Mouse (Mus musculus): ENCODE measurements around the gene Cox6a1. TPM values are rescaled to one million over a fixed set of nuclear protein-coding genes. Genes with fewer than 3 reads are reported as not detected.
"Not testable (repeated sequence)": the region's sequence is repeated elsewhere in the genome, so short reads cannot be mapped to it uniquely, and the experiment has no call there.

The Cox6a1 gene
- total RNA-seq, 2 experiments from 2014 or later, result 677 to 817 TPM

DNA sequence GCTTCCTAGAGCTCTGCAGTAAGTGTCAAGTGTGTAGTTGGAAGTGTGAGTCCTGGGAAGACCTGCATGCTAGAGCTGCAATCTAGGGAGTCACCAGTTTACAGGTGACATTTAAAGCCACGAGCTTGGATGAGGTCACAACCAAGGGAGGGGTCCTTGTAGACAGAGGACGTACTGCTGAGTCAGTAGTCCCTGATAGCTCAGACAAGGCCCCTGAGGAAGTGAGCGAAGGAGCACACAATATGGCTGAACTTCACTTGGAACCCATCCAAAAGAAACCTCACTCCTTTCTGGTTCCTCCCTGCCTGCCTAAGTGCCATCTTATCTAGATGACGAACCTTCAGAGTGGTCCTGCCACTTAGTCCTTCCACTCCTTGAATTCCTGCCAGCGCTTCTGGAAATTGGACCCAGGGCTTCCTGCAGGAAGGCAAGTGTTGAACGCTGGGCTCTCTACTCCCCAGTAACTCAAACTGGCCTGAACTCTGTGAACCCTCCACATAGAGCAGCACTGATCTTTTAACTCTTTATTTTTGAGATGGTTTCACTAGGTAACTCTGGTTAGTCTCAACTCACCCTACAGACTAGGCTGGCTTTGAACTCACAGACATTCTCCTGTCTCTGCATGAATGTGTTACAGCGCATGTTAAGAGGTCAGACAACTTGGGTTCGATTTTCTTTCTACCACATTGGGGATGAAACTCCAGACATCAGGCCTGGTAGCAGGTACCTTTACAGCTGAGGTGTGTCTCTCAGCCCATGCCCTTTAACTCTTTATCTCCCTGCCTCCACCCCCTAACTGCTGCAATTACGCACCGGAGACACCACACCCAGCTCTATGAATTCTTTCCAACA lies 35.7 kb downstream of the Cox6a1 start:
- intact Hi-C loops (cut with DNase I), result no loop called here
- no peak for DNase-seq (ENCODE audit: low spot score in 2 of 2)

DNA sequence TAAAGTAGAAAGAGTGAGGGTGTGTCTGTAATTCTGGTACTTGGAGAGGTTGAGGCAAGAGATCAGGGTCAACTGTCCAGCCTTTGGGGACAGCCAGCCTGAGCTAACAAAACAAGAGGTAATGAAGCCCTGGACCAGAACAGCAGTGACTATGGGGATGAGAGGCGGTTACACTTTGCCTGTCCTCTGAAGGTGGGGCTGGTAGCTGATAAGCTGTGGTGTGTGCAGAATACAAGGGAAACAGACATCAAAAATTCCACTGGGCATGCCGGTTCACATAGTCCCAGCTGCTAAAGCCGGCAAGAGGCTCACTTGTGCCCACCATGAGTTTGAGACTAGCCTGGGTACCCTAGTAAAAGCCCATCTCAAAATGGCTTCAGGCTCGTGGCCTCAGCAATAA lies 36.4 kb downstream of the Cox6a1 start:
- intact Hi-C loops (cut with DNase I), result no loop called here
- DNase-seq (ENCODE audit: low spot score in 2 of 2), result no peak

DNA sequence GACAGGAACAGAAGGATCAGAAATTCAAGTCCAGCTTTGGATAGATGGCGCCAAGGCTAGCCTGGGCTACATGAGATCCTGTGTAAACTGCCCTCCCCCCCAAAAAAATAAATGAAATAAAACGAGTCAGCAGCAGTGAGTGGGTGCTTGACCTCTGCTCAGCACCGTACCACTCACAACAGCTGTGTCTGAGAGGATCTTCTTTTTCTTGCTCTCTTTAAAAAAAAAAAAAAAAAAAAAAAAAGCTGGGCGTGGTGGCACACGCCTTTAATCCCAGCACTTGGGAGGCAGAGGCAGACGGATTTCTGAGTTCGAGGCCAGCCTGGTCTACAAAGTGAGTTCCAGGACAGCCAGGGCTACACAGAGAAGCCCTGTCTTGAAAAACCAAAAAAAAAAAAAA lies 46.6 kb downstream of the Cox6a1 start:
- intact Hi-C loops (cut with DNase I), result loop anchor here (5.0 kb wide), 1 partner anchor 40 kb away; the partner anchor contains the start of genes Gatc and Triap1
- DNase-seq (ENCODE audit: low spot score in 2 of 2), result not testable (repeated sequence)

DNA sequence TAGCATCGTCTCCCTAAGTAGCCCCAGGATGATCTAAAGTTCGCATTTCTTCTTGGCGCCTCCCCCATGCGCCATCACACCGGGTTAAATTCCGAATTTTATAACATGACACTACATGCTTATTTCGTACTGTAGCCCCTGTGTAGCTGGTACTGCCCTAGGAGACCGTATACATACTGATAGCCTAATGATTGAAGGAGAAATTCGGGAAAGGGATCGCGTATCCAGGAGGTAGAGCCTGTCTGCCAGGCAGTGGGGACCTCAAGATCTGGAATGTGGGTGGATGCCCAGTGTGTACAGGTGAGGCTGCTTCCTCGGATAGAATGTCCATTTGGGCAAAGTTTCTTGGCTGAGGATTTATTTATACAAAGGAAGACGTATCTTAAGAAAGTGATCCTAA lies 47.2 kb downstream of the Cox6a1 start:
- peak in 1 of 2 experiments; percentile 17 for DNase-seq (ENCODE audit: low spot score in 2 of 2)
- intact Hi-C loops (cut with DNase I), result loop anchor here (2.0 to 5.0 kb wide), 4 partner anchors 17 to 41 kb away; partner anchors contain the start of genes Gatc, Srsf9 and Triap1

DNA sequence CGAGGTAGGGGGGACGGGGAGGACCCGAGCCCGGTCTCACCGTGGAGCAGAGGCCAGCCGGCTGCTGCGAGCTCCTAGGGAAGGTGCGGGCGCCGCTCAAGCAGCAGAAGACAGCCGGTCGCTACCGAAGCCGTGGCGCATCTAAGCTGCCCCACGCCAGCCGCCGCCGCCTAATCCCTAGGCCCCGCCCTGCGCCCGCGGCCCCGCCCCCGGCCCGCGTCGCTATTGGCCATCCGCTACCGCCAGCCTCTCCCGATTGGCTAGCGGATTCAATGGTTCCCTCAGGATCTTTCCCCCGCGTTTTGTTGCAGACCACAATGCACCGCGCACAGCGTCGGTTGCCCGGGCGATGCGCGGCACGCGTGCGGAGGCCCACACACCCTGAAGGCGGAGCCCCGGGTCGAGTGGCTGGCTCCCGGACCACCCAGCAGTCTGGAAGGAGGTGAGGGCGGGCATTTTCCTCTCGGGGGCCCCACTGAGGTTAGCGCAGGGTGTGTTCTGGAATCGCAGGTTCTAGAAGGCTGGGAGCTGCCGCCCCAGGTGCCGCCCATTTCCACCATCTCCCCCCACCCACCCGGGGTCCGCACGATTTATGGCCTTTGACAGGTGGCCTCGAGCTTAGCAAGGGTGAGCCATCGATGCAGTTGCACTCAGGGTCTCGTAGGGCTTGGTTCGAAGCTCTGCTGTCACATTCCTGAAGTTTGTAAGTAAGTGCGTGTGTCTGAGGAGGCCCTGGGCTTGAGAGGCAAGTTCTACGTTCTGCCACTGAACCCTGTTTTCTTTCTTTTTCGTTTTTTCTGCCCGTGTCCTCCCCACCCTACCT lies 47.8 kb downstream of the Cox6a1 start, which contains the start of gene Dynll1:
Dynll1 (minus strand) TSS at position 208 of the 823 bp plus-strand sequence.
- intact Hi-C loops (cut with DNase I), result loop anchor here (2.0 to 5.0 kb wide), 4 partner anchors 18 to 41 kb away; partner anchors contain the start of genes Gatc, Srsf9 and Triap1
- peak; percentile 100 for DNase-seq (ENCODE audit: low spot score in 2 of 2)

DNA sequence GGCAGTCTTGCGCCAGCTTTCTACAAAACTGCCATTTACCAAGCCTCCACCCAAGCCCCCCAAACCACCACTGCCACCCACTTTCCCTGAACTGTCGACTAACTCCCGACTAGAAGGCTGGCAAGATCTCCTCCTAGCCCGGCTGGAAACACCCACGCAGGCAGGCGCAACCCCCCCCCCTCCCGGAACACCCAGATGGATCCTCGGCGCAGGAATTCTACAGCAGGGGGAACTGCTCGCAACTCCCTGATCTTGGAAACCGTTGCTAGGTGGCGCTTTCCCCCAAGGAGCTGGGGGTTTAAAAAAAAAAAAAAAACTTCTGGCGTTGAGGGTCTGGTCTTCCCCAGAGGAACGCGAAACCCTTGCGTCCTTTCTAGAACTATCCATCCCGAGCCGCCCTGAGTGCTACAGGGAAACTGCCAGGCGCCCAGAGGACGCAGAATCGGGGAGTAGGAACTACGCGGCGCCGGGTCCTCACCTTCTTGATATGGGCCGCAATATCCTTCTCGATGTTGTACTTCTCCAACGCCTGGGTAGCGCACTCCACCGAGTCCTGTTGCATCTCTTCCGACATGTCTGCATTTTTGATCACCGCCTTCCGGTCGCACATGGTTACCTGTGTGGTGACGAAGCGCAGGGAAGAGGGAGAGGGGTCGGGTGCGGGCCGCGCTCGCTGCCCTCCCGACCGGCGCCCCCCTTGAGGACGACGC lies 48.6 kb downstream of the Cox6a1 start:
- intact Hi-C loops (cut with DNase I), result loop anchor here (2.0 to 5.0 kb wide), 4 partner anchors 19 to 42 kb away; partner anchors contain the start of genes Gatc, Srsf9 and Triap1
- peak; percentile 61 to 72 for DNase-seq (ENCODE audit: low spot score in 2 of 2)

DNA sequence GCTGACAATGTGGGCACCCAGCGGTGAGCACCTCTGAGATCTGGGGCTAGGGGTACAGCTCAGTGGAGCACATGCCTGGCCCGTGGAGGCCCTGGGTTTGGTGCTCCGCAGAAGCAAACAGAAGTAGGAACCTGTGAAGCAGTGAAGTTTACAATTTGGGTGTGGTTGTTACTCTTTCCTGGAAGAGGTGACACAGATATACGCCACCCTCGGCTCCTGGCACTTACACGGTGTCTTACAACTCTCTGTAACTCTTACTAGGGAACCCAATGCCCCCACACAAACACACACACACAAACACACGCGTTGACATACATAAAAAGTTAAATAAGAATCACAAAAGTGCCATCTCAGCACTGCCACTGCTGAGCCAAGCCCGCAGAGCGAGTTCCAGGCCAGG lies 52.4 kb downstream of the Cox6a1 start:
- intact Hi-C loops (cut with DNase I), result no loop called here
- no peak for DNase-seq (ENCODE audit: low spot score in 2 of 2)

Other genes starting within 250 kb of the Cox6a1 start
- 1 to 10 TPM; 7.5 TPM for gene Acads, start 229.6 kb downstream of the Cox6a1 start, total RNA-seq (2021)
- 10 to 100 TPM; 25.1 to 29.1 TPM for gene Unc119b, start 214.0 kb downstream of the Cox6a1 start, total RNA-seq (2021)
- 10 to 100 TPM; 68.2 to 91.7 TPM for gene Mlec, start 190.8 kb downstream of the Cox6a1 start, total RNA-seq (2021)
- 100 to 1,000 TPM; 309 to 312 TPM for gene Cabp1, start 154.6 kb downstream of the Cox6a1 start, total RNA-seq (2021)
- 100 to 1,000 TPM; 100 to 103 TPM for gene Pop5, start 113.1 kb downstream of the Cox6a1 start, total RNA-seq (2021)
- gene Rnf10, start 76.1 kb downstream of the Cox6a1 start, total RNA-seq (2021), result 100 to 1,000 TPM; 247 to 258 TPM
- gene Coq5, start 69.3 kb downstream of the Cox6a1 start, total RNA-seq (2021), result 10 to 100 TPM; 38.1 to 40.1 TPM
- gene Dynll1, start 48.0 kb downstream of the Cox6a1 start, total RNA-seq (2021), result 100 to 1,000 TPM; 638 to 644 TPM
- gene Srsf9, start 21.8 kb downstream of the Cox6a1 start, total RNA-seq (2021), result 10 to 100 TPM; 62.5 to 70.6 TPM
- gene Gatc, start 7.8 kb downstream of the Cox6a1 start, total RNA-seq (2021), result 10 to 100 TPM; 20.3 to 21.7 TPM
- 10 to 100 TPM; 24.2 to 30.0 TPM for gene Triap1, start 7.8 kb downstream of the Cox6a1 start, total RNA-seq (2021)
- gene Msi1, start 80.6 kb upstream of the Cox6a1 start, total RNA-seq (2021), result 10 to 100 TPM; 46.9 to 51.3 TPM
- not detected for gene Pla2g1b, start 117.3 kb upstream of the Cox6a1 start, total RNA-seq (2021)
- 10 to 100 TPM; 19.7 to 51.7 TPM for gene Sirt4, start 135.7 kb upstream of the Cox6a1 start, total RNA-seq (2021)
- gene Pxn, start 157.7 kb upstream of the Cox6a1 start, total RNA-seq (2021), result 10 to 100 TPM; 15.1 to 24.7 TPM
- 100 to 1,000 TPM; 173 to 213 TPM for gene Rplp0, start 210.5 kb upstream of the Cox6a1 start, total RNA-seq (2021)
- gene Gcn1l1, start 216.3 kb upstream of the Cox6a1 start, total RNA-seq (2021), result 10 to 100 TPM; 61.2 to 69.0 TPM